Mouse (Mus musculus): Measurements from ENCODE around the gene Tcf7l2. TPM values are rescaled to one million over a fixed set of nuclear protein-coding genes. Genes with fewer than 3 reads are reported as not detected.

Tcf7l2 gene
- polyA plus RNA-seq, 1 experiment from 2014 or later, result 108 TPM

- ATAC-seq (ENCODE audit: insufficient number of reproducible peaks, low FRiP score, low TSS enrichment, low read depth), result no peak
- no peaks in the 10 kb centered on the region for H3K36me3 ChIP-seq
- H3K4me2 ChIP-seq (replicated peaks), result no peak overlapping the region
- H3K4me3 ChIP-seq (replicated peaks), result no peak overlapping the region
- H3K27me3 ChIP-seq, result no peaks in the 10 kb centered on the region
- no peaks in the 10 kb centered on the region for H3K9me3 ChIP-seq (replicated peaks)
- H3K27ac ChIP-seq (replicated peaks), result no peak overlapping the region
- 64% methylated on average over 2 of the region's 2 CpGs for WGBS
- no peak overlapping the region for H3K9ac ChIP-seq
- peaks cover 41% of the 10 kb centered on the region for H3K4me1 ChIP-seq
These were observed 104.1 kb downstream of the Tcf7l2 start for GRCm38 (mm10) chr19:55845702-55846101.

GRCm38 (mm10) chr19:55846256-55846655 is 104.6 kb downstream of the Tcf7l2 start:
- Histone ChIP-seq H3K9ac (no peak overlapping the region), H3K27ac (replicated peaks) (no peak overlapping the region), H3K9me3 (replicated peaks) (no peaks in the 10 kb centered on the region), H3K4me3 (replicated peaks) (no peak overlapping the region), H3K4me2 (replicated peaks) (no peak overlapping the region), H3K36me3 (no peaks in the 10 kb centered on the region), H3K4me1 (peaks cover 38% of the 10 kb centered on the region), H3K27me3 (no peaks in the 10 kb centered on the region)
- ATAC-seq (ENCODE audit: insufficient number of reproducible peaks, low FRiP score, low TSS enrichment, low read depth), result no peak
- 70% methylated on average over 6 of the region's 6 CpGs for WGBS

GRCm38 (mm10) chr19:55847043-55847442 is 105.4 kb downstream of the Tcf7l2 start:
- no peak overlapping the region for H3K4me3 ChIP-seq (replicated peaks)

GRCm38 (mm10) chr19:55850402-55851078 is 108.9 kb downstream of the Tcf7l2 start:
- H3K4me2 ChIP-seq (replicated peaks), result no peak overlapping the region
- no peak for ATAC-seq (ENCODE audit: insufficient number of reproducible peaks, low FRiP score, low TSS enrichment, low read depth)
- no peak overlapping the region for H3K27ac ChIP-seq (replicated peaks)
- peaks cover 22% of the 10 kb centered on the region for H3K4me1 ChIP-seq
- H3K36me3 ChIP-seq, result no peaks in the 10 kb centered on the region
- 69% methylated on average over 8 of the region's 8 CpGs for WGBS
- no peaks in the 10 kb centered on the region for H3K27me3 ChIP-seq
- no peak overlapping the region for H3K9ac ChIP-seq
- no peaks in the 10 kb centered on the region for H3K9me3 ChIP-seq (replicated peaks)
- no peak overlapping the region for H3K4me3 ChIP-seq (replicated peaks)

More at GRCm38 (mm10) chr19:55847043-55847442, 105.4 kb downstream of the Tcf7l2 start:
- no peak overlapping the region for H3K27ac ChIP-seq (replicated peaks)
- no peak overlapping the region for H3K9ac ChIP-seq
- H3K36me3 ChIP-seq, result no peaks in the 10 kb centered on the region
- no peak overlapping the region for H3K4me2 ChIP-seq (replicated peaks)
- no peaks in the 10 kb centered on the region for H3K9me3 ChIP-seq (replicated peaks)
- ATAC-seq (ENCODE audit: insufficient number of reproducible peaks, low FRiP score, low TSS enrichment, low read depth), result no peak
- 71% methylated on average over 4 of the region's 4 CpGs for WGBS
- no peaks in the 10 kb centered on the region for H3K27me3 ChIP-seq
- H3K4me1 ChIP-seq, result peaks cover 40% of the 10 kb centered on the region

- no peaks in the 10 kb centered on the region for H3K27me3 ChIP-seq
- no peak overlapping the region for H3K9ac ChIP-seq
- H3K4me3 ChIP-seq (replicated peaks), result no peak overlapping the region
- H3K4me2 ChIP-seq (replicated peaks), result no peak overlapping the region
- 75% methylated on average over 19 of the region's 19 CpGs for WGBS
- H3K4me1 ChIP-seq, result peaks cover 17% of the 10 kb centered on the region
- H3K36me3 ChIP-seq, result no peaks in the 10 kb centered on the region
- ATAC-seq (ENCODE audit: insufficient number of reproducible peaks, low FRiP score, low TSS enrichment, low read depth), result no peak
- no peaks in the 10 kb centered on the region for H3K9me3 ChIP-seq (replicated peaks)
- H3K27ac ChIP-seq (replicated peaks), result no peak overlapping the region
These were observed 110.1 kb downstream of the Tcf7l2 start for GRCm38 (mm10) chr19:55851498-55852324.

GRCm38 (mm10) chr19:55854389-55854788 is 112.8 kb downstream of the Tcf7l2 start:
- no peak for ATAC-seq (ENCODE audit: insufficient number of reproducible peaks, low FRiP score, low TSS enrichment, low read depth)
- no peak overlapping the region for H3K4me2 ChIP-seq (replicated peaks)
- H3K9me3 ChIP-seq (replicated peaks), result no peaks in the 10 kb centered on the region
- no peak overlapping the region for H3K9ac ChIP-seq
- H3K36me3 ChIP-seq, result no peaks in the 10 kb centered on the region
- no peaks in the 10 kb centered on the region for H3K27me3 ChIP-seq
- no peak overlapping the region for H3K4me3 ChIP-seq (replicated peaks)
- H3K27ac ChIP-seq (replicated peaks), result no peak overlapping the region
- H3K4me1 ChIP-seq, result peaks cover 13% of the 10 kb centered on the region; the same call in 1 of the 2 replicates
- WGBS, result 90% methylated on average over 10 of the region's 10 CpGs

GRCm38 (mm10) chr19:55855571-55855970 is 114.0 kb downstream of the Tcf7l2 start:
- H3K4me2 ChIP-seq (replicated peaks), result no peak overlapping the region
- H3K4me1 ChIP-seq, result peaks cover 16% of the 10 kb centered on the region; the same call in 1 of the 2 replicates
- no peaks in the 10 kb centered on the region for H3K9me3 ChIP-seq (replicated peaks)
- H3K9ac ChIP-seq, result no peak overlapping the region
- no peaks in the 10 kb centered on the region for H3K36me3 ChIP-seq
- H3K27ac ChIP-seq (replicated peaks), result no peak overlapping the region
- H3K27me3 ChIP-seq, result no peaks in the 10 kb centered on the region
- WGBS, result 80% methylated on average over 5 of the region's 5 CpGs
- ATAC-seq (ENCODE audit: insufficient number of reproducible peaks, low FRiP score, low TSS enrichment, low read depth), result no peak
- H3K4me3 ChIP-seq (replicated peaks), result no peak overlapping the region

- no peaks in the 10 kb centered on the region for H3K27me3 ChIP-seq
- H3K27ac ChIP-seq (replicated peaks), result no peak overlapping the region
- no peak for ATAC-seq (ENCODE audit: insufficient number of reproducible peaks, low FRiP score, low TSS enrichment, low read depth)
- WGBS, result 87% methylated on average over 4 of the region's 4 CpGs
- no peaks in the 10 kb centered on the region for H3K36me3 ChIP-seq
- H3K9ac ChIP-seq, result no peak overlapping the region
- H3K9me3 ChIP-seq (replicated peaks), result no peaks in the 10 kb centered on the region
- H3K4me2 ChIP-seq (replicated peaks), result no peak overlapping the region
- H3K4me1 ChIP-seq, result 0 out of 2 replicates have a peak, but pooled peaks cover 7% of the 10 kb centered on the region
- H3K4me3 ChIP-seq (replicated peaks), result no peak overlapping the region
These were observed 115.7 kb downstream of the Tcf7l2 start for GRCm38 (mm10) chr19:55857328-55857727.

GRCm38 (mm10) chr19:55860009-55860743 is 118.6 kb downstream of the Tcf7l2 start:
- no peak for ATAC-seq (ENCODE audit: insufficient number of reproducible peaks, low FRiP score, low TSS enrichment, low read depth)
- Histone ChIP-seq H3K4me2 (replicated peaks) (no peak overlapping the region), H3K4me1 (0 out of 2 replicates have a peak, but pooled peaks cover 7% of the 10 kb centered on the region), H3K4me3 (replicated peaks) (no peak overlapping the region), H3K9me3 (replicated peaks) (no peaks in the 10 kb centered on the region), H3K27me3 (no peaks in the 10 kb centered on the region), H3K9ac (no peak overlapping the region), H3K36me3 (peaks cover 10% of the 10 kb centered on the region; the same call in 1 of the 2 replicates), H3K27ac (replicated peaks) (no peak overlapping the region)
- 84% methylated on average over 10 of the region's 10 CpGs for WGBS

GRCm38 (mm10) chr19:55861746-55862145 is 120.1 kb downstream of the Tcf7l2 start:
- H3K27ac ChIP-seq (replicated peaks), result no peak overlapping the region
- 0 out of 2 replicates have a peak, but pooled peaks cover 7% of the 10 kb centered on the region for H3K4me1 ChIP-seq
- no peaks in the 10 kb centered on the region for H3K27me3 ChIP-seq
- H3K4me2 ChIP-seq (replicated peaks), result no peak overlapping the region
- 67% methylated on average over 2 of the region's 2 CpGs for WGBS
- peaks cover 10% of the 10 kb centered on the region; the same call in 1 of the 2 replicates for H3K36me3 ChIP-seq
- H3K4me3 ChIP-seq (replicated peaks), result no peak overlapping the region
- ATAC-seq (ENCODE audit: insufficient number of reproducible peaks, low FRiP score, low TSS enrichment, low read depth), result no peak
- H3K9ac ChIP-seq, result no peak overlapping the region
- no peaks in the 10 kb centered on the region for H3K9me3 ChIP-seq (replicated peaks)

- H3K4me2 ChIP-seq (replicated peaks), result no peak overlapping the region
- no peak overlapping the region for H3K4me3 ChIP-seq (replicated peaks)
- H3K27ac ChIP-seq (replicated peaks), result no peak overlapping the region
- no peak overlapping the region for H3K9ac ChIP-seq
- WGBS, result 76% methylated on average over 3 of the region's 3 CpGs
- no peak for ATAC-seq (ENCODE audit: insufficient number of reproducible peaks, low FRiP score, low TSS enrichment, low read depth)
- 0 out of 2 replicates have a peak, but pooled peaks cover 7% of the 10 kb centered on the region for H3K4me1 ChIP-seq
- H3K9me3 ChIP-seq (replicated peaks), result no peaks in the 10 kb centered on the region
- no peaks in the 10 kb centered on the region for H3K27me3 ChIP-seq
- peaks cover 10% of the 10 kb centered on the region; the same call in 1 of the 2 replicates for H3K36me3 ChIP-seq
These were observed 120.9 kb downstream of the Tcf7l2 start for GRCm38 (mm10) chr19:55862559-55862958.

All from embryonic facial prominence, embryonic 15.5 days (tissue).